Mouse (Mus musculus): ENCODE measurements around the gene Fzr1.

Fzr1 gene

DNA sequence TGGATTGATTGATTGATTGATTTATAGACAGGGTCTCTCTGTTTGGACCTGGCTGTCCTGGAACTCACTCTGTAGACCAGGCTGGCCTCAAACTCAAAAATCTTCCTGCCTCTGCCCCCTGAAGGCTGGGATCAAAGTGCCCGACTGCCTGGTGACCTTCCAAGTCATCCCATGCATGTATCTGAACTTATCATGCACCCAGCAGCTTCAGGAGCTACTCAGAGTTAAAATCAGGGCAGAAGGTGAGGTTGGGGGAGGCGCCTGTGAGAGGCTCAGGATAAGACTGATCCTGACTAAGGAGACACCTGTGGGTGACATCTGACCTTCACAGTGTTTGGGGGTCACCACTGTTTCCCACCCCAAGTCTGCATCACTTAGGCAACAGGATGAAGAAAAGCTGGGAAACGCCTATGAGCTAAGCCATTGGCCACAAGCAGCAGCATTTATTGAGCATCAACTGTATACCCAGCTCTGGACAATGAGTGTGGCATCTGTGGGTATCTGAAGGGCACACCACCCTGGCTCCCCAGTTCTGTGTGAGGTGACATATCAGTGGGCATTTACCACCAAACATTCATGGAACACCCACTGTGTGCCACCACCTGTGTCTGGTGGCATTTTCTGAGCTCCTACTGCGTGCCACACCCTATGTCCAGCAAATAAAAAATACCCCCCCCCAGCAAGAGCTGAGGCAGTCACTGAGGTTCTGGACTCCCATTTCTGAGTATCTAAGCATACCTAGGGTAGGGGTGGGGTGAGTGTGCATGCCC is 45.3 kb upstream of the Fzr1 start:
- TF ChIP-seq POU5F1 (IDR thresholded peaks at IDR 0.05; ENCODE audit: borderline replicate concordance, low read length) (no peak), CTCF (conservative IDR thresholded peaks at IDR 0.05; ENCODE audit: low read length) (no peak), NANOG (IDR thresholded peaks at IDR 0.05; ENCODE audit: borderline replicate concordance, low read length) (no peak)
- H3K36me3 ChIP-seq (ENCODE audit: insufficient read depth, low read length), result no peaks in the 10 kb centered on the region
- H3K4me1 ChIP-seq (replicated peaks; ENCODE audit: low read depth, low read length), result peaks cover 81% of the 10 kb centered on the region
- no peaks in the 10 kb centered on the region for H3K9me3 ChIP-seq (ENCODE audit: low read length)
- H3K4me3 ChIP-seq (replicated peaks; ENCODE audit: low read length), result peak overlapping the region; percentile 47; the same call in 1 of the 2 replicates
- H3K27me3 ChIP-seq (ENCODE audit: insufficient read depth, low read length), result peaks cover 75% of the 10 kb centered on the region

DNA sequence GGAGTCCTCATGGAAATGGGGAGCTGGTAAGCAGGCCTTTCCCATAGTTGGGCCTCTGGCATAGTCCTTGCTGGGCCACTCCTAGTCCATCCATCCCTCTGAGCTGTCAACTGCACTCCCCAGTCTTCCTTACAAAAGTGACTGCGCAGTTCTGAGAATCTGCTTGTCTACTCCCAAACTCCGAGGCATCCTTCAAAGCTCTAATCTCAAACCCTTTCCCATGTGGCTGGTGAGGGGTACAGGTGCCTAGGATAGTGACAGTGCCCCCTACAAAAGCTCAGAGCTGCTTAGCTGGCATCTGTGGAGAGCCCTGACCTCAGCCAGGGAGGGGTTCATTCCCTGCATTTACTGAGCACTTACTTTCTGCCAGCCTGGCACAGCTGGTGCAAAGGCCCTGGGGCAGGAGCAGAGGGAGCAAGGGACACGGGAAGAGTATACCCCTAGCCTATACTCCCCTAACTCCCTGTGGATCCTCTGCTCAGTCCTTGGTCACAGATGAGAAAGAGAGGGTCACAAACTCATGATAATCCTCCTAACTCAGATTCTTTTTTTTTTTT is 44.4 kb upstream of the Fzr1 start:
- H3K4me1 ChIP-seq (replicated peaks; ENCODE audit: low read depth, low read length), result peaks cover 81% of the 10 kb centered on the region
- TF ChIP-seq POU5F1 (IDR thresholded peaks at IDR 0.05; ENCODE audit: borderline replicate concordance, low read length) (no peak), CTCF (conservative IDR thresholded peaks at IDR 0.05; ENCODE audit: low read length) (no peak), NANOG (IDR thresholded peaks at IDR 0.05; ENCODE audit: borderline replicate concordance, low read length) (no peak)
- H3K36me3 ChIP-seq (ENCODE audit: insufficient read depth, low read length), result no peaks in the 10 kb centered on the region

DNA sequence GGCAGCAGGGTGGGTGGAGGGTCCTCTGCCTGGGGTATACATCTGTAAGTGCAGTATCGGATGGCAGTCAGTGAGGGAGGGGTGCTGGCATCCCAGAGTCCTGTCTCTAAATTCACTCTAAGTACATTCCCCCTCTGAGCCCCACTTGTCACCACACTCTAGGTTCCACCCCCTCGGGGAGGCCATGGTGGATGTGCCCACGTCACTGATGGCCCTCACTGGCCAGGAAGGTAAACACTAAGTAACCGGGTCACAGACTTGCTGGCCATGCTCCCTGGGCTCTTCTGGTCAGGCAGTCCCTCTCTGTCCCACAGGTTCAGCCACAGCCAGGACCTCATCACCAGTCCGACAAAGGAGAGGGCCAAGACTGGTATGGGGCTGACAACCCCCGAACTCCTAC is 43.9 kb upstream of the Fzr1 start:
- peaks cover 81% of the 10 kb centered on the region for H3K4me1 ChIP-seq (replicated peaks; ENCODE audit: low read depth, low read length)
- TF ChIP-seq NANOG (IDR thresholded peaks at IDR 0.05; ENCODE audit: borderline replicate concordance, low read length) (no peak), CTCF (conservative IDR thresholded peaks at IDR 0.05; ENCODE audit: low read length) (no peak), POU5F1 (IDR thresholded peaks at IDR 0.05; ENCODE audit: borderline replicate concordance, low read length) (no peak)
- peaks cover 69% of the 10 kb centered on the region for H3K27me3 ChIP-seq (ENCODE audit: insufficient read depth, low read length)
- H3K4me3 ChIP-seq (replicated peaks; ENCODE audit: low read length), result no peak overlapping the region
- H3K36me3 ChIP-seq (ENCODE audit: insufficient read depth, low read length), result no peaks in the 10 kb centered on the region
- H3K9me3 ChIP-seq (ENCODE audit: low read length), result no peaks in the 10 kb centered on the region

More for the DNA sequence above, 44.4 kb upstream of the Fzr1 start:
- Histone ChIP-seq H3K27me3 (ENCODE audit: insufficient read depth, low read length) (peaks cover 72% of the 10 kb centered on the region), H3K9me3 (ENCODE audit: low read length) (no peaks in the 10 kb centered on the region), H3K4me3 (replicated peaks; ENCODE audit: low read length) (no peak overlapping the region)

DNA sequence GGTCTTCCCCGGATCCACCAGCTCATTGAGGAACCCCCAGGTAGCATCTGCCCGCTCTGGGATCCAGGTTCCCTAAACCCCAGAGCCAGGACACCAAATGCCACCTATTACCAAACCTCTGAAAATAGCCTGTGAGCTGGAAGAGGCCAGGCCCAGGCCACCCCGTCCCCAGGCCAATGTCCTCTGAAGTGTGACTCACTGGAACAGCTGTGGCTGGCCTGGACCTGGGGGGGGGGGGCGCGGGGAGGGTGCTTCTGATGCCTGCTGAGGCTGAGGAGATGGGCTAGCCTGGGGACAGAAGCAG is 43.4 kb upstream of the Fzr1 start:
- TF ChIP-seq POU5F1 (IDR thresholded peaks at IDR 0.05; ENCODE audit: borderline replicate concordance, low read length) (no peak), CTCF (conservative IDR thresholded peaks at IDR 0.05; ENCODE audit: low read length) (no peak), NANOG (IDR thresholded peaks at IDR 0.05; ENCODE audit: borderline replicate concordance, low read length) (no peak)
- H3K4me1 ChIP-seq (replicated peaks; ENCODE audit: low read depth, low read length), result peaks cover 82% of the 10 kb centered on the region

DNA sequence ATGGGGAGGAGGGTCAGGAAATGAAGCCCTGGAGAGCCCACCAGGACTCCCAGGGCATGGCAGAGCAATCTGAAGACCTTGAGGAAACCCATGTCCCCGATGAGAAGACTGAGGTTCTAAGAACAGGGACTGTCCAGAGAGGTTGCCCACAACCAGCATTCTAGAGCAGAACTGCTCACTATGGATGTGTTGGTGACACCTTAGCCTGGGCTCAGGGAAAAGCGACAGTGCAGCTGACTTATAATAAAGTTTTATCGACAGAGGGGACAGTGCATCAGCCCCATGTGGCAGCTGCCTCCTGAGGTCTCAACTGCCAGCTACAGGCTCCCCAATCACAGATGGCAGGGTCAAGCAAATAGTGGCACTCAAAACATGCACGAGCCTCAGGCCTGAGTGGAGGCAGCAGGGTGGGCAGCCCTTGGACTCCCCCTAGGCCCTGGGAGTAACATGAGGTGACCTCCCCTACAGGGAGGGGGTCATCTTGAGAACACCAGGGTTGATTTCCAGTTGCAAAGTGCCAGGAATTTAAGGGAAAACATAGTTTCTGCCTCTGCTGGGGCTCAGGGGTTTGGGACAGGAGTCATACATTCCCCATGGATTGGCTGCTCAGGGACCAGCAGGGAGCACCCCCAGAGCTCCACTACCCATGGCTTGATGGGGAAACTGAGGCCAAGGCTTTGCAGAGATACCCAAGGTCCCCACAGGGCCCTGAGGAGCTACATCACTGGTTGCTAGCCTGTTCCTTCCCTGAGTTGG is 42.9 kb upstream of the Fzr1 start:
- no peaks in the 10 kb centered on the region for H3K36me3 ChIP-seq (ENCODE audit: insufficient read depth, low read length)
- H3K4me1 ChIP-seq (replicated peaks; ENCODE audit: low read depth, low read length), result peaks cover 80% of the 10 kb centered on the region
- H3K9me3 ChIP-seq (ENCODE audit: low read length), result no peaks in the 10 kb centered on the region
- TF ChIP-seq POU5F1 (IDR thresholded peaks at IDR 0.05; ENCODE audit: borderline replicate concordance, low read length), result no peak
- no peak for TF ChIP-seq CTCF (conservative IDR thresholded peaks at IDR 0.05; ENCODE audit: low read length)
- TF ChIP-seq NANOG (IDR thresholded peaks at IDR 0.05; ENCODE audit: borderline replicate concordance, low read length), result no peak
- peaks cover 60% of the 10 kb centered on the region for H3K27me3 ChIP-seq (ENCODE audit: insufficient read depth, low read length)
- H3K4me3 ChIP-seq (replicated peaks; ENCODE audit: low read length), result peak overlapping the region; percentile 63; the same call in 1 of the 2 replicates

More for the DNA sequence above, 43.4 kb upstream of the Fzr1 start:
- Histone ChIP-seq H3K27me3 (ENCODE audit: insufficient read depth, low read length) (peaks cover 65% of the 10 kb centered on the region), H3K4me3 (replicated peaks; ENCODE audit: low read length) (no peak overlapping the region), H3K9me3 (ENCODE audit: low read length) (no peaks in the 10 kb centered on the region), H3K36me3 (ENCODE audit: insufficient read depth, low read length) (no peaks in the 10 kb centered on the region)

DNA sequence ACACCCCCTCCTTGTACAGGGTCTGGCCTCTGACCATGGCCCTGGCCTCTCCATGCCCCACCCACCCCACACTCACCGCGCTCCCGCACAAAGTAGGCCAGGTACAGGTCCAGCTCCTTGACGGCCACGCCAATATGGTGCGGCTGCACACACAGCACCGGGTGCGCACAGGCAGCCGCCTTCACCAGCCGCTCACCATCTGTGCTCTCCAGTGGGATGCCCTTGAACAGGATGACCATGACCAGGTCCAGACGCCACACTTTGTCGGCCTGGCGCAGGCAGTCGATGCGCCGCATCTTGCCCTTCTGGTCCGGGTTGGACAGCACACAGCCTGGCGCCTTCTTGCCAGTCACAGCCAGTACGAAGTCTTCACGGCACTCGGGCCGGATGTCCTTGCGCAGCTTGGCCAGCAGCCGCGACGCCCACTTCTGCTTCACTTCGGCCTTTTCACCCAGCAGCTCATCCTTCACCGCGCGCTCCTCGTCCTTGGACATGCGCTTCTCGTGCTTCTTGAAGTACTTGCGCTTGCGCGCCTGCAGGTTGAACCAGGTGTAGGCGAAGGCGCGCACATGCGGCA is 42.0 kb upstream of the Fzr1 start:
- Histone ChIP-seq H3K4me1 (replicated peaks; ENCODE audit: low read depth, low read length) (peaks cover 82% of the 10 kb centered on the region), H3K36me3 (ENCODE audit: insufficient read depth, low read length) (no peaks in the 10 kb centered on the region), H3K27me3 (ENCODE audit: insufficient read depth, low read length) (peaks cover 51% of the 10 kb centered on the region), H3K4me3 (replicated peaks; ENCODE audit: low read length) (peak overlapping the region; percentile 63), H3K9me3 (ENCODE audit: low read length) (no peaks in the 10 kb centered on the region)
- no peak for TF ChIP-seq NANOG (IDR thresholded peaks at IDR 0.05; ENCODE audit: borderline replicate concordance, low read length)
- TF ChIP-seq CTCF (conservative IDR thresholded peaks at IDR 0.05; ENCODE audit: low read length), result no peak
- no peak for TF ChIP-seq POU5F1 (IDR thresholded peaks at IDR 0.05; ENCODE audit: borderline replicate concordance, low read length)

DNA sequence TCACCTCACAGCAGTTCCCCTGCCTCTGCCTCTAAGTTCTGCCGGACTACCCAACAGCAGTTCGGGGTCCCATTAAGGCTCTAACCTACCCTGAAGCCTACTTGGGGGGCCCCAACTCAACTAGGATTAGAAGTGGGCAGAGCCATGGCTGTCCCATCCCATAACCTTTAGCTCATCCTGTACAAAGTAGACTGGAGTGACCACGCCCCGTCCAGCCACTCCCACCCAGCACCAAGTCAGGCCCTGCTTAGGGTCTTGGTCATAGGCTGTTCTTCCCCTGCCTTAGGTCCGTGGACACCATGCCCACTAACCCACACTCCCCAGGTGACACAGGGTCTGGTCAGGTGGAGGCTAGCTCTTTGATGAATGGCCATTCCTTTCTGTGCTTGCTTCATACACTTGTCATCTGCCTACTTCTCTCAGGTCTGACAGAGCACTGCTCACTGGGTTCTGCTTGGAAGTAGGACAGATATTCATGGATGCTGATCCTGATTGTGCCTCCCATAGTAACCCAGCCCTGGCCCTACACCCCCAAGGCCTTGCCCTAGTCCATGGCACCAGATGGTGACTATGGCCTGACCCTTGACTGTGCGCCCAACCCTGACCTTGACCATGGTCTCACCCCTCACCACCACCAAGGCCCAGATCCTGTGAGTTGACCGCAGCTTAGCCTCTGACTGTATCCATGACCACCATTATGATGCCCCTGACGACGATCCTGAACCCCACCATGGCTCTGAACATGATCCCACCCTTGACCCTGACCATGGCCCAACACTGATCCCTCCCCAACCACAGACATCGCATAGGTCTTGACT is 41.0 kb upstream of the Fzr1 start:
- peaks cover 46% of the 10 kb centered on the region for H3K27me3 ChIP-seq (ENCODE audit: insufficient read depth, low read length)
- H3K36me3 ChIP-seq (ENCODE audit: insufficient read depth, low read length), result no peaks in the 10 kb centered on the region
- H3K4me1 ChIP-seq (replicated peaks; ENCODE audit: low read depth, low read length), result peaks cover 83% of the 10 kb centered on the region
- TF ChIP-seq NANOG (IDR thresholded peaks at IDR 0.05; ENCODE audit: borderline replicate concordance, low read length) (no peak), POU5F1 (IDR thresholded peaks at IDR 0.05; ENCODE audit: borderline replicate concordance, low read length) (no peak), CTCF (conservative IDR thresholded peaks at IDR 0.05; ENCODE audit: low read length) (no peak)
- no peaks in the 10 kb centered on the region for H3K9me3 ChIP-seq (ENCODE audit: low read length)
- peak overlapping the region; percentile 63 for H3K4me3 ChIP-seq (replicated peaks; ENCODE audit: low read length)
